Mouse (Mus musculus) hindbrain, embryonic 11.5 days (tissue): Measurements from ENCODE around the gene Prpsap1. TPM values are rescaled to one million over a fixed set of nuclear protein-coding genes. Genes with fewer than 3 reads are reported as not detected.

Experiments used
- ATAC-seq: fragments of 200-750 bp; cut with Nextera tagmentation; 2 replicates; pipeline ENCODE4 v1.8.0; 2017; ENCODE audit warnings: mild to moderate bottlenecking, moderate TSS enrichment, moderate library complexity; ENCODE audit not compliant: low FRiP score
- DNase-seq: peaks from one replicate; pipeline ENCODE4 v3.0.0-alpha.2; 2015; ENCODE audit warnings: low spot score
- H3K27ac ChIP-seq: fragments of 300-500 bp; sonication (generic); 2 replicates; pipeline ENCODE4 v1.5.1; 2014; ENCODE audit warnings: mild to moderate bottlenecking, low read depth, low read length
- H3K27me3 ChIP-seq: fragments of 300-500 bp; sonication (generic); 2 replicates; pipeline ENCODE4 v1.6.1; 2014; ENCODE audit warnings: mild to moderate bottlenecking, low read length, moderate library complexity, mixed read lengths; ENCODE audit not compliant: control insufficient read depth, insufficient read depth
- H3K36me3 ChIP-seq: fragments of 300-500 bp; sonication (generic); 2 replicates; pipeline ENCODE4 v1.6.1; 2014; ENCODE audit warnings: mild to moderate bottlenecking, low read length, moderate library complexity, mixed read lengths; ENCODE audit not compliant: control insufficient read depth, insufficient read depth
- H3K4me1 ChIP-seq: fragments of 300-500 bp; sonication (generic); replicated peaks from 2 replicates; pipeline ENCODE4 v1.6.1; 2014; ENCODE audit warnings: low read length, mixed read lengths; ENCODE audit not compliant: control insufficient read depth, insufficient read depth
- H3K4me2 ChIP-seq: fragments of 300-500 bp; sonication (generic); replicated peaks from 2 replicates; pipeline ENCODE4 v1.6.1; 2014; ENCODE audit warnings: mild to moderate bottlenecking, low read depth, low read length
- H3K4me3 ChIP-seq: fragments of 300-500 bp; sonication (generic); 2 replicates; pipeline ENCODE4 v1.5.1; 2014; ENCODE audit warnings: low read depth, low read length
- H3K9ac ChIP-seq: fragments of 300-500 bp; sonication (generic); 2 replicates; pipeline ENCODE4 v1.6.1; 2014; ENCODE audit warnings: low read depth, low read length
- H3K9me3 ChIP-seq: fragments of 300-500 bp; sonication (generic); 2 replicates; pipeline ENCODE4 v1.6.1; 2016; ENCODE audit warnings: low read length; ENCODE audit not compliant: control insufficient read depth
- WGBS: fragments of 180-500 bp; shearing (Covaris S2); extraction: QIAGEN DNeasy Blood & Tissue Kit; methylation state at CpG from one replicate; pipeline ENCODE4 v1.1.7; 2014; 5-methylcytosine and 5-hydroxymethylcytosine counted together
- polyA plus RNA-seq: library from polyadenylated mRNA; unstranded; fragments of >200 nt; fragmentation: Nextera tagmentation; extraction: Ambion mirVana; gene quantifications from 2 replicates; pipeline ENCODE4 v1.2.1, GENCODE M21; 2014

The Prpsap1 gene
- polyA plus RNA-seq, 1 experiment from 2014 or later = 169 TPM

- 50% methylated on average over 2 of the region's 2 CpGs for WGBS
- H3K4me2 ChIP-seq = no peak overlapping the region
- no peak overlapping the region for H3K27ac ChIP-seq
- ATAC-seq (no peak), DNase-seq (no peak)
- no peaks in the 10 kb centered on the region for H3K9me3 ChIP-seq
- H3K4me3 ChIP-seq = no peak overlapping the region
- no peak overlapping the region for H3K9ac ChIP-seq
- H3K36me3 ChIP-seq = no peaks in the 10 kb centered on the region
- no peaks in the 10 kb centered on the region for H3K27me3 ChIP-seq
- H3K4me1 ChIP-seq = no peaks in the 10 kb centered on the region
Observed at GRCm38 (mm10) chr11:116508689-116509088, 14.7 kb upstream of the Prpsap1 start.

- WGBS = 78% methylated on average over 17 of the region's 17 CpGs
- no peak for DNase-seq
Observed at GRCm38 (mm10) chr11:116506151-116506875, 12.3 kb upstream of the Prpsap1 start.

GRCm38 (mm10) chr11:116505573-116505972 lies 11.6 kb upstream of the Prpsap1 start:
- 75% methylated on average over 5 of the region's 5 CpGs for WGBS
- no peak for ATAC-seq
- H3K4me1 ChIP-seq = no peaks in the 10 kb centered on the region

More at GRCm38 (mm10) chr11:116506151-116506875, 12.3 kb upstream of the Prpsap1 start:
- Histone ChIP-seq H3K27ac (no peak overlapping the region), H3K4me3 (no peak overlapping the region), H3K4me2 (no peak overlapping the region), H3K27me3 (no peaks in the 10 kb centered on the region), H3K36me3 (no peaks in the 10 kb centered on the region), H3K4me1 (no peaks in the 10 kb centered on the region), H3K9ac (no peak overlapping the region), H3K9me3 (no peaks in the 10 kb centered on the region)
- no peak for ATAC-seq

GRCm38 (mm10) chr11:116504516-116504915 lies 10.5 kb upstream of the Prpsap1 start:
- Histone ChIP-seq H3K27me3 (no peaks in the 10 kb centered on the region), H3K4me3 (no peak overlapping the region), H3K4me2 (no peak overlapping the region), H3K36me3 (no peaks in the 10 kb centered on the region), H3K27ac (no peak overlapping the region), H3K9me3 (no peaks in the 10 kb centered on the region), H3K9ac (no peak overlapping the region), H3K4me1 (no peaks in the 10 kb centered on the region)
- ATAC-seq (no peak), DNase-seq (no peak)
- WGBS = 88% methylated on average over 17 of the region's 17 CpGs

More at GRCm38 (mm10) chr11:116505573-116505972, 11.6 kb upstream of the Prpsap1 start:
- Histone ChIP-seq H3K36me3 (no peaks in the 10 kb centered on the region), H3K4me3 (no peak overlapping the region), H3K27ac (no peak overlapping the region), H3K9me3 (no peaks in the 10 kb centered on the region), H3K27me3 (no peaks in the 10 kb centered on the region), H3K9ac (no peak overlapping the region), H3K4me2 (no peak overlapping the region)
- DNase-seq = no peak

GRCm38 (mm10) chr11:116501005-116501746 lies 7.2 kb upstream of the Prpsap1 start:
- Histone ChIP-seq H3K4me2 (no peak overlapping the region), H3K27me3 (no peaks in the 10 kb centered on the region), H3K4me3 (no peak overlapping the region), H3K4me1 (no peaks in the 10 kb centered on the region), H3K27ac (no peak overlapping the region), H3K9me3 (no peaks in the 10 kb centered on the region), H3K36me3 (no peaks in the 10 kb centered on the region), H3K9ac (no peak overlapping the region)
- ATAC-seq (no peak), DNase-seq (peak; percentile 72)
- 35% methylated on average over 7 of the region's 7 CpGs for WGBS

- Histone ChIP-seq H3K9ac (no peak overlapping the region), H3K4me2 (no peak overlapping the region; the same call in 1 of the 2 replicates), H3K9me3 (no peaks in the 10 kb centered on the region), H3K36me3 (no peaks in the 10 kb centered on the region), H3K4me3 (no peak overlapping the region), H3K4me1 (no peaks in the 10 kb centered on the region), H3K27me3 (no peaks in the 10 kb centered on the region), H3K27ac (no peak overlapping the region)
- DNase-seq (no peak), ATAC-seq (no peak)
- WGBS = 49% methylated on average over 6 of the region's 6 CpGs
Observed at GRCm38 (mm10) chr11:116499018-116499417, 5.0 kb upstream of the Prpsap1 start.

GRCm38 (mm10) chr11:116498596-116498995 lies 4.6 kb upstream of the Prpsap1 start:
- H3K4me1 ChIP-seq = no peaks in the 10 kb centered on the region
- H3K9ac ChIP-seq = no peak overlapping the region
- no peak overlapping the region for H3K27ac ChIP-seq
- peak overlapping the region; percentile 17; the same call in 1 of the 2 replicates for H3K4me2 ChIP-seq
- no peaks in the 10 kb centered on the region for H3K36me3 ChIP-seq
- 22% methylated on average over 34 of the region's 34 CpGs for WGBS
- no peak overlapping the region for H3K4me3 ChIP-seq
- H3K27me3 ChIP-seq = no peaks in the 10 kb centered on the region
- ATAC-seq = no peak
- no peaks in the 10 kb centered on the region for H3K9me3 ChIP-seq
- DNase-seq = no peak

GRCm38 (mm10) chr11:116497313-116497712 lies 3.3 kb upstream of the Prpsap1 start:
- Histone ChIP-seq H3K36me3 (no peaks in the 10 kb centered on the region), H3K9ac (no peak overlapping the region), H3K9me3 (no peaks in the 10 kb centered on the region), H3K4me3 (no peak overlapping the region), H3K4me2 (no peak overlapping the region), H3K27me3 (no peaks in the 10 kb centered on the region), H3K4me1 (no peaks in the 10 kb centered on the region), H3K27ac (no peak overlapping the region)
- ATAC-seq (no peak), DNase-seq (no peak)
- WGBS = 88% methylated on average over 4 of the region's 4 CpGs
